Mouse (Mus musculus) myocyte (in vitro differentiated cells): ENCODE results near the gene Sppl2b.

ENCODE experiments used
- POLR2A ChIP-seq: IDR thresholded peaks from one replicate; pipeline ENCODE4 v1.6.1; 2011; ENCODE audit warnings: low read depth, mild to moderate bottlenecking, control low read depth, moderate library complexity; ENCODE audit not compliant: insufficient read length
- POLR2AphosphoS2 ChIP-seq: IDR thresholded peaks from one replicate; pipeline ENCODE4 v1.6.1; 2011; ENCODE audit warnings: low read depth, control low read depth; ENCODE audit not compliant: insufficient read length

- TF ChIP-seq POLR2A (no peak), POLR2AphosphoS2 (no peak)
These were observed 32.5 kb upstream of the Sppl2b start for GRCm38 (mm10) chr10:80822528-80822927.
